In the genomic region with DNA sequence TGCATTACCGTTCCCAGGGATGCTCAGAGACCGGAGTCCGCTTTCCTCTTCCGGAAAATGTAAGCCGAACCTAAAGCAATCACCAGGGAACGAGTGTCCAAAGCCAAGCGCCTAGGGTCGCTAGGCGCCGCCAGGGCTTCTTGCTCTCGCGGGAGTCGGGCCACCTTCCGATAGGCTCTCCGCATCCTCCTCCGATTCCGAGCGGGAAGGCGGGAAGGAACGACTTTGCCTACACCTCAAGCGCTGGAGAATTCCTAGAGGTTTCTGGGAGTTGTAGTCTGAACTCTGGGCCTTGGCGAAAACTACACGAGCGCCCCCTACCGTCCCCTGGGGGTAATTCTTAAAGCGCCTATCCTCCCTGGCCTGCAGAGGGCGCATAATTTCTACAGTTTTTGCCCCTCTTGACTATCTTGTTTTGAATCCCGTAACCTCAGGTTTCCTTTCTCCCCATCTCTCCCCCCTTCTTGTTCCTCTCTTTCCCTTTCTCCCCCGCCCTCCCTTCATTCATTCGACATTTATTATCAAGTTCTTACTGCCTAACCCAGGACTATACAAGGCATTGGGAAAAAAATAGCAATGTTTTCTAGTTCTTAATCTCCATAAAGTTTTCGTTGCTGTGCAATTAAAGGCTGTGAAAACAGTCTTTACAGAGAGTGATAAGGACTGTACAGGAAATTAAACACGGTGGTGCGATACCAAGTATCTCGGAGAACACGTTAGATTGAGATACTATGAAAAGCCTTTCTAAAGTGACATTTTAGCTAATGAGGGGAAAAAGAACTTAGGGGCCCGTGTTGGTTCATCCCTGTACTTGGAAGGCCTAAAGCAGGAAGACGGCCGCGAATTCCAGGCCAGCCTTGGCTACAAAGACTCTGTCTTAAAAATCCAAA, we compare ENCODE assay signal across 8 mouse cellular contexts. TPM values are rescaled to one million over a fixed set of nuclear protein-coding genes. Genes with fewer than 3 reads are reported as not detected.
DNase-seq lines count a peak whose midpoint lies in the region; ATAC-seq lines count a peak whose summit lies in the region.

No protein-coding gene starts in this region.

- peaks cover 24% of the 10 kb centered on the region for H3K4me1 ChIP-seq in hindbrain, embryonic 16.5 days (ENCODE audit: control insufficient read depth, insufficient read depth, low read depth, low read length)

- H3K9me3 ChIP-seq in hindbrain, embryonic 16.5 days (ENCODE audit: control insufficient read depth, low read length) = no peaks in the 10 kb centered on the region

- H3K4me3 ChIP-seq in hindbrain, embryonic 16.5 days (ENCODE audit: low read length) = peak overlapping the region; percentile 62
- H3K4me3 ChIP-seq in macrophage (ENCODE audit: inconsistent target) = peak overlapping the region; percentile 93

- no peaks in the 10 kb centered on the region; the same call in 1 of the 2 replicates for H3K36me3 ChIP-seq in hindbrain, embryonic 16.5 days (ENCODE audit: control insufficient read depth, insufficient read depth, low read length)
- H3K36me3 ChIP-seq in macrophage (ENCODE audit: inconsistent target) = no peaks in the 10 kb centered on the region

- peaks cover 66% of the 10 kb centered on the region for H3K79me2 ChIP-seq in macrophage (ENCODE audit: inconsistent target)

- WGBS in hindbrain, embryonic 16.5 days = 2% methylated on average over 39 of the region's 39 CpGs
- WGBS in macrophage (ENCODE audit: missing documents) = 1% methylated on average over 39 of the region's 39 CpGs

- no peaks in the 10 kb centered on the region for H3K27me3 ChIP-seq in hindbrain, embryonic 16.5 days (replicated peaks; ENCODE audit: control insufficient read depth, insufficient read depth, low read length)

- H3K9ac ChIP-seq in hindbrain, embryonic 16.5 days (ENCODE audit: low read depth, low read length) = peak overlapping the region; percentile 61

- H3K27ac ChIP-seq in hindbrain, embryonic 16.5 days (ENCODE audit: low read depth, low read length) = peak overlapping the region; percentile 89
- peak overlapping the region; percentile 93 for H3K27ac ChIP-seq in macrophage

- ATAC-seq in hindbrain, embryonic 16.5 days = peak; percentile 86

- peak overlapping the region; percentile 84 for H3K4me2 ChIP-seq in hindbrain, embryonic 16.5 days (ENCODE audit: low read length)

- DNase-seq in WW6 (ENCODE audit: low read depth, low spot score) = peak; percentile 99
- DNase-seq in cerebellum, postnatal 4 days (ENCODE audit: low spot score in 2 of 2) = peak; percentile 94 to 97
- DNase-seq in gastrocnemius, adult 18-20 months (ENCODE audit: low spot score) = peak; percentile 97
- DNase-seq in left cerebral cortex, adult 18-20 months (ENCODE audit: low spot score in 2 of 2) = peak; percentile 97
- DNase-seq in right cerebral cortex, adult 18-20 months = peak; percentile 97
- peak; percentile 80 for DNase-seq in urinary bladder, postnatal 10 days (ENCODE audit: low spot score)

RNA-seq across cellular contexts. Expression of gene Wrap53, which starts 0.7 kb away (rescaled TPM):
- total RNA-seq in gastrocnemius, adult 18-20 months (2021) = 1 to 10 TPM; 3.2 to 3.3 TPM
- polyA plus RNA-seq in hindbrain, embryonic 16.5 days (2015; fragmentation: Nextera tagmentation; extraction: Ambion mirVana) = 18.2 and 20.1 TPM in 2 replicates
- 10 to 100 TPM in 1 of 2 experiments, 1 to 10 TPM in 1; 9.2 to 10.7 TPM for total RNA-seq in left cerebral cortex, adult 18-20 months (2021)
- 10 to 100 TPM in 9 of 26 experiments, 1 to 10 TPM in 16, under 1 TPM in 1; 0.81 to 18.2 (median 8.6) TPM for total RNA-seq in macrophage (2018; cell fraction: chromatin; rRNA removed)
- 1 to 10 TPM; 3.5 to 6.9 (median 5.0) TPM for total RNA-seq in macrophage (2018; cell fraction: cytosol; rRNA removed)
- 10 to 100 TPM in 6 of 26 experiments, 1 to 10 TPM in 20; 3.1 to 13.1 (median 7.6) TPM for total RNA-seq in macrophage (2018; cell fraction: nucleus; rRNA removed)
- 4.4 to 5.0 TPM (median 5.0 TPM) in 3 replicates for polyA plus RNA-seq in macrophage (2018)

RNA-seq across cellular contexts. Expression of gene Trp53, which starts 0.8 kb away (rescaled TPM):
- total RNA-seq in gastrocnemius, adult 18-20 months (2021) = 10 to 100 TPM; 12.9 to 15.3 TPM
- 47.9 and 57.9 TPM in 2 replicates for polyA plus RNA-seq in hindbrain, embryonic 16.5 days (2015; fragmentation: Nextera tagmentation; extraction: Ambion mirVana)
- total RNA-seq in left cerebral cortex, adult 18-20 months (2021) = 10 to 100 TPM; 22.9 to 25.9 TPM
- 10 to 100 TPM; 28.7 to 99.5 (median 49.8) TPM for total RNA-seq in macrophage (2018; cell fraction: chromatin; rRNA removed)
- 10 to 100 TPM; 38.1 to 55.5 (median 45.5) TPM for total RNA-seq in macrophage (2018; cell fraction: cytosol; rRNA removed)
- total RNA-seq in macrophage (2018; cell fraction: nucleus; rRNA removed) = 100 to 1,000 TPM in 1 of 26 experiments, 10 to 100 TPM in 25; 32.0 to 114 (median 50.3) TPM
- polyA plus RNA-seq in macrophage (2018) = 32.6 to 59.9 TPM (median 52.5 TPM) in 3 replicates

RNA-seq across cellular contexts. Expression of gene Efnb3, which starts 19.4 kb away (rescaled TPM):
- total RNA-seq in gastrocnemius, adult 18-20 months (2021) = under 1 TPM; 0.37 to 0.74 TPM
- 104 and 132 TPM in 2 replicates for polyA plus RNA-seq in hindbrain, embryonic 16.5 days (2015; fragmentation: Nextera tagmentation; extraction: Ambion mirVana)
- 10 to 100 TPM; 51.9 to 65.6 TPM for total RNA-seq in left cerebral cortex, adult 18-20 months (2021)
- under 1 TPM in 17 of 26 experiments, not detected in 9; 0.12 to 0.97 (median 0.38) TPM for total RNA-seq in macrophage (2018; cell fraction: chromatin; rRNA removed)
- total RNA-seq in macrophage (2018; cell fraction: cytosol; rRNA removed) = under 1 TPM in 4 of 26 experiments, not detected in 22; 0.03 to 0.05 (median 0.04) TPM
- total RNA-seq in macrophage (2018; cell fraction: nucleus; rRNA removed) = under 1 TPM in 18 of 26 experiments, not detected in 8; 0.17 to 0.75 (median 0.33) TPM
- 0.06 TPM in 1 of 3 replicates, not detected in the others for polyA plus RNA-seq in macrophage (2018)

RNA-seq across cellular contexts. Expression of gene Atp1b2, which starts 26.4 kb away (rescaled TPM):
- 100 to 1,000 TPM; 347 to 393 TPM for total RNA-seq in gastrocnemius, adult 18-20 months (2021)
- 105 and 117 TPM in 2 replicates for polyA plus RNA-seq in hindbrain, embryonic 16.5 days (2015; fragmentation: Nextera tagmentation; extraction: Ambion mirVana)
- total RNA-seq in left cerebral cortex, adult 18-20 months (2021) = 100 to 1,000 TPM; 392 to 424 TPM
- total RNA-seq in macrophage (2018; cell fraction: chromatin; rRNA removed) = under 1 TPM in 2 of 26 experiments, not detected in 24; 0.38 to 0.54 TPM
- total RNA-seq in macrophage (2018; cell fraction: cytosol; rRNA removed) = under 1 TPM in 10 of 26 experiments, not detected in 16; 0.04 to 0.30 (median 0.08) TPM
- not detected for total RNA-seq in macrophage (2018; cell fraction: nucleus; rRNA removed)
- polyA plus RNA-seq in macrophage (2018) = not detected in 3 replicates

RNA-seq across cellular contexts. Expression of gene Dnah2, which starts 30.5 kb away (rescaled TPM):
- total RNA-seq in gastrocnemius, adult 18-20 months (2021) = under 1 TPM; 0.14 to 0.83 TPM
- polyA plus RNA-seq in hindbrain, embryonic 16.5 days (2015; fragmentation: Nextera tagmentation; extraction: Ambion mirVana) = 3.0 and 4.0 TPM in 2 replicates
- total RNA-seq in left cerebral cortex, adult 18-20 months (2021) = 1 to 10 TPM; 2.2 to 3.7 TPM
- 1 to 10 TPM in 10 of 26 experiments, under 1 TPM in 15, not detected in 1; 0.07 to 2.1 (median 0.74) TPM for total RNA-seq in macrophage (2018; cell fraction: chromatin; rRNA removed)
- total RNA-seq in macrophage (2018; cell fraction: cytosol; rRNA removed) = 1 to 10 TPM in 19 of 26 experiments, under 1 TPM in 7; 0.57 to 2.2 (median 1.4) TPM
- 1 to 10 TPM in 10 of 26 experiments, under 1 TPM in 16; 0.10 to 3.0 (median 0.83) TPM for total RNA-seq in macrophage (2018; cell fraction: nucleus; rRNA removed)
- 0.32 to 3.0 TPM (median 1.5 TPM) in 3 replicates for polyA plus RNA-seq in macrophage (2018)

Comparison
In these comparisons a context has a peak if more than half of its experiments do, and no peak if none do; other contexts are left out.
1. Peak in every context shown above with its lines: DNase-seq, ATAC-seq, H3K4me3 ChIP-seq and H3K27ac ChIP-seq.
2. RNA of gene Efnb3, which starts 19.4 kb away (total RNA-seq): 51.9 to 65.6 TPM in left cerebral cortex, adult 18-20 months; 0.37 to 0.74 TPM in gastrocnemius, adult 18-20 months; every median in the first group is over 10 times any median in the second.